Mouse (Mus musculus) 3T3-L1 (cell line): ENCODE measurements at regions not wholly inside any gene's neighbourhood (a gene's known extent, or its start where the extent isn't known, plus 50 kb on each side); places are given as distances from the start of the nearest gene placed in this dataset.

ENCODE experiments used
- DNase-seq: peaks from one replicate; pipeline ENCODE4 v3.0.0-alpha.2; 2015; ENCODE audit warnings: low read depth, low spot score

DNA sequence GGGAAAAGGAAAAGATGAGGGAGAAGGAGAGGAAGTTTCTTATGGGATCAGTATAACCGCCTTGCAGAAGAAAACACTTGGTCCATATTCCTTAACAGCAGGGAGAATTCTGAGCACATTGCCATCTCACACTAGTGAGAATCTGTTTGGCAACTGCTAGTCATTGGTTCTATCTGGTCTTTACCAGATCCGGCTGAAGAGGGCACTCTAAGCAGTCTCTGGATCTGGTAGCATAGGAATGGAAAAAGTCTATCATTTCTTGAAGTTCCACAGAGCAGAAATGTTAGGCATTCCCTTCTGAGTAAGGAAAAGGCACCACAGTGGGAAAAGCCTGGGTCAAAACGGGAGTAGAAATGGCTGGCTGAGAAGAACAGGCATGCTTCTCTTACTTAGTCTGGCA is 315.4 kb upstream of the Apob start:
- peak; percentile 4 for DNase-seq

DNA sequence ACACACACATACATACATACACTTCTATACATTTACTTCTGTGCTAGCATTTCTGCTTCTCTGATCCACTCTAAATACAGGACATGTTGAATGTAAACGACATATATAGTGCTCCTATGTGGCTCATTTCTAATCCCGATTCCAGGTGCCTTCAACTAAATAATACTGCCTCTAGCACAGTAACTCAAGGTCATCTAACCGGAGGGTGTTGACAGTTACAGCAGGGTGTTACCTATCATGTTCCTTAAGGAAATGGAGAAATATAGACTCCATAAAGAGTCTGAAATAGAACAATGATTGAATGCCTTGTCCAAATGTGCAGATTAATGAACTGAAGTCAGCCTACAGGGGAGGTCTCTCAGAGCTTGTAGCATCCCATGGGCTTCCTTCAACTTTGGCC is 307.3 kb upstream of the Apob start:
- DNase-seq = peak; percentile 8

- peak; percentile 55 for DNase-seq
These were observed 306.9 kb upstream of the Apob start for GRCm38 (mm10) chr12:7670561-7670960.

DNA sequence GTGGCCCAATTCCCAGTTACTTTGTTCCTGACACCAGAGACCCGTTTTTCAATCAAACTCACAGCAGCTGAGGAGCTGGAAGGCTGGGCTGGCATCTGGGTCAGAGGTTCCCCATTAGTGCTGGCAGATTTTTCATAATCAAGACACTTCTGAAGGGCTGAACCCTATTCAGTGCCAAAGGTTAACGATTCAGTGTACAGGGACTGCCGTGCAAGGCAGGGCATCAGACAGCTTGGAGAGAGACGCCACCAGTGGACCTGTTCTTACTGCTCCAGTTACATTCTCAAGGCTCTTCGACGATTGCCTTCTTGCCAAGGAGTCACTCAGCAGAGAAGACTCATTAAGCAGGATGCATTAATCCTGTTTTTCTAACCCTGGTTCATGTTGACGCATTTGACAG is 285.5 kb upstream of the Apob start:
- DNase-seq = no peak

DNA sequence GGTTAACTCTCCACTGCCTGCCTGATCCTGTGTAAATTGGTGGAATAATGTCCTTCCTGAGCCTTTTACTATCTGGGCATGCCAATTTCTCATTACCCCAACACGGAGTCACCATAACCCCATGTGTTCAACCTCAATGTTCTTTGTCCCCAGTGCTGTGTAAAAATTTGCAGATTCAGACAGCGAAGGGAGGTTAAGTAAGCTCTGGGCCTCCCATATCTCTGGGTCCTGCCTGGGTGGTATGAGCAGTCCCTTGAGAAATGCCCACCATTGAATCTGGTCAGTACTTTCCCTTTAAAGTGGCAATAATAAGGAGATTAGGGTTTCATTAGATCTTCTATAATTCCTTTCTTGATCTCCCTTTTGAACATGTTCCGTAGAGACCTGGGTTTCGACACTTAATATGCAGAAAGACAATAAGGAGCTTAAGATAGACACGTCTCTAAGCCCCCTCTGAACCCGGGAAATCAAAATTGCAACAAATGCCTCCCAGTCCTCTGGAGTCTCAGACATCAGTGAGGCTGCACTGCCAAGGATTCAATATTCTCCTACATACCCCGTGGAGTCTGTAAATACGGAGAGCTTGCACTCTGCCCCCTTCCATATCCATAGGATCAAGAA is 279.0 kb upstream of the Apob start:
- no peak for DNase-seq

- DNase-seq = no peak
These were observed 268.3 kb upstream of the Apob start for GRCm38 (mm10) chr12:7709102-7709501.

DNA sequence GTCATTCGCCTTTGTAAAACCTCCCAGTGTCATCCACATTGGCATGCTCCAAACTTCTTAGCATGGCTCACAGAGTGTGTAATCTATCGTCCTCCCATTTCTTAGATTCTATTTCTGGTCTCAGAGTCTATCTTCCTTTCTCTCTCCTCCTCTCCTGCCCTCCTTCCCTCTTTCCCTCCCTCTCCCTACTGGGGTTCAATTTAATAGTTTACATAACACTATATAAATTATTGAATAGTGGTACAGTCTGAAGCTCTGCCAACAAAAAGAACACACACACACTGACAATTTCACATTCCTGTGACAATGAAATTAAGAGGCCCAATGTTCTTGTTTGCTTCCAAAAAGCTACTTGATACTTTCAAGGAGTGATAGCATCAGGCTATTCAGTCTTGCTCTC is 267.6 kb upstream of the Apob start:
- DNase-seq = no peak

- no peak for DNase-seq
These were observed 262.4 kb upstream of the Apob start for GRCm38 (mm10) chr12:7715091-7715490.

- no peak for DNase-seq
These were observed 258.9 kb upstream of the Apob start for GRCm38 (mm10) chr12:7718556-7718955.

- DNase-seq = no peak
These were observed 258.4 kb upstream of the Apob start for GRCm38 (mm10) chr12:7719080-7719479.

DNA sequence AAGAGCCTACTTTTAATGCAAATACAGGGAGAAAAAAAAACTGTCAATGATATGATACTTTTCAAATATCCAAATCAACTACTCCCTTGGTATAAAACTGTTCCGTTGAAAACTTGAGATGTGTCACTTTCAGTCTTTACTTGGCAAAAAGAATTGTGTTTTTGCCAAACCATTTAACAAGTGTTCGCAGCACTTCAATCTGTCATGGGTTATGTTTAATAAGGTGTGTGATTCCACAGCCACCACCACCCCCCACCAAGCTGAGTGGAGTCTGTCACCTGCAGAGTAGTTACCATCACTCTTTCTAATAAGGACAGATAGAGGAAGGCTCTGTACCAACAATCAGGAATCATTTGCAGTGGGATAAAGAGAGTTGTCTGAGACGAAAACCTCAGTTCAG is 252.5 kb upstream of the Apob start:
- DNase-seq = no peak

- DNase-seq = no peak
These were observed 239.4 kb upstream of the Apob start for GRCm38 (mm10) chr12:7738020-7738419.

- no peak for DNase-seq
These were observed 238.7 kb upstream of the Apob start for GRCm38 (mm10) chr12:7738629-7739351.

GRCm38 (mm10) chr12:7739352-7739994 is 238.0 kb upstream of the Apob start:
- DNase-seq = no peak

DNA sequence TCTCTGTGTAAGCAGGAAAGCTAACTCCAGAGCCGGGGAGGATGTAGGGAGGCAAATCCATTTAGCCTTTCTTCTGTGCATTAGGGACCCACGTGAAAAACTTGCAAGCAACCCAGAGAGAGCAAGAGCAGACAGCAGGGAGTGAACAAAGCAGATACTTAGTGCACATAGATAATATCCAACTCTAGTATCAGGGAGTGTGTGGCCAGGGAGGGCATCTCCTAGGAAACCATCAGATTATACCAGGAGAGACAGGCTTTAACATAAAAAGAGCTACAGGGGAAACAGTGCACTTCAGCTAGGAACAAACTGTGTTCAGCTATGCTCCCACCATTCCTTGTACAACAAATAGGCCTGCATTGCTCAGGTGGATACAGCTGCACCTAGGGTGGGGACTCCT is 230.7 kb upstream of the Apob start:
- no peak for DNase-seq

DNA sequence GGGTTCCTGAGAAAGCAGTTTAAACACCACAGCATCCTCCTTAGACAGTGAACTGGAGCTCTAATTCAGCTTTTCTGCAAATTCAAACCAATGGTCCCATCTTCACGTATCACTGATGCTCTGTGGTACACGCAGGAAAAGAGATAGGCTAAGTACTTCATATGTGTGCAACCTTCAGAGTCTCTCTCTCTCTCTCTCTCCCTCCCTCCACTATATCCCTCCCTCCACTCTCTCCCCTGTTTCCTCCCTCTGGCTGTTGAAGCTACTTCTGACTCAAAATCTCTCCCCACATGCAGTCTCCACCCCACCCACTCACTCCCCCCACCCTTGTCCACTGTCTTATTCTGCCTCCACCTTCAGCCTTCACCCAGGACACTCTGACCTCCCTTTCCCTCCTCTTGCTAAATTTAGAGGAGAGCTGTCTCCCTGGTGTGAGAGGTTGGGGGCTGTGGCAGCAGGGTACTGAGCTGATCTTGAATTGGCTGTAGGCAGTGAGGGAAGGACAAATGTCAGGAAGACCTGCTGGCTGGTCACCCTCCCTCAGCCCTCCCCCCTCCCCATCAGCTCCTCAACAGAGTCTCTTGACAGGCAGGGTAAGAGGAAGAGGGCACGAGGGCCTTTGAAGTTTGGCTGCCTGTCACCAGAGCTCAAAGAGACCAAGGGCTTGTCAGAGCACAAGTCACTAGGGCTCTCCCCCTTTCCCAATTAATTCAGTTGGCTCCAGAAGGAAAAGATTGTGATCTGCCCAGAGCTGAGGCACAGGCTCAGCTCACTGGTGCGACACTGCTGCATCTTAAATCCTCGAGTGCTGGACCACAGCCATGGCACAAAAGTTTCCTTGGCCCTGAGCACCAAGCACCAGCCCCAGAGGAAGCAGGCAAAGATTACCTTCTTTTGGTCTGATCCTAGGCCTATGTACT is 227.9 kb upstream of the Apob start:
- DNase-seq = no peak

GRCm38 (mm10) chr12:7754861-7755260 is 222.6 kb upstream of the Apob start:
- DNase-seq = no peak

- DNase-seq = no peak
These were observed 212.4 kb upstream of the Apob start for GRCm38 (mm10) chr12:7764795-7765697.

DNA sequence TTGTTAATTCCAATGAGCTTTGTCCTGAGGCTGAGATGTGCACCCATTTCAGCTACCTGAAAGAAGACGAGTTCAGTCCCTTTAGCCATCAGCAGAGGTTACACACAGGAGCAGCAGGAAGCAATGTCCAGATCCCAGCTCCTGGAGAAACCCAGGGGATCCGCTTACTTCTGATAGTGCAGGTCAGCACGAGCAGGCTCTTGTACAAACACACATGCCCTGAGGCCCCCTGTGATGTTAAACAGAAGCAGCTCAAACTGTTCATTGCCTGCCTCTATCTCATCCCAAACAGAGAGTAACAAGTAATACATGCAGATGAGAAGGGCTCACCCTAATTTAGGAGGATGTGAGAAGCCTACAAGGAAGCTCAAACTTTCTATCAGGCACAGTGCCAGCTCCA is 203.3 kb upstream of the Apob start:
- DNase-seq = no peak

- peak; percentile 55 for DNase-seq
These were observed 201.1 kb upstream of the Apob start for GRCm38 (mm10) chr12:7776335-7776734.
